Mouse (Mus musculus): ENCODE results near the gene Phlpp2. TPM values are rescaled to one million over a fixed set of nuclear protein-coding genes. Genes with fewer than 3 reads are reported as not detected.

Gene Phlpp2
- polyA plus RNA-seq, 1 experiment = 8.8 TPM

DNA sequence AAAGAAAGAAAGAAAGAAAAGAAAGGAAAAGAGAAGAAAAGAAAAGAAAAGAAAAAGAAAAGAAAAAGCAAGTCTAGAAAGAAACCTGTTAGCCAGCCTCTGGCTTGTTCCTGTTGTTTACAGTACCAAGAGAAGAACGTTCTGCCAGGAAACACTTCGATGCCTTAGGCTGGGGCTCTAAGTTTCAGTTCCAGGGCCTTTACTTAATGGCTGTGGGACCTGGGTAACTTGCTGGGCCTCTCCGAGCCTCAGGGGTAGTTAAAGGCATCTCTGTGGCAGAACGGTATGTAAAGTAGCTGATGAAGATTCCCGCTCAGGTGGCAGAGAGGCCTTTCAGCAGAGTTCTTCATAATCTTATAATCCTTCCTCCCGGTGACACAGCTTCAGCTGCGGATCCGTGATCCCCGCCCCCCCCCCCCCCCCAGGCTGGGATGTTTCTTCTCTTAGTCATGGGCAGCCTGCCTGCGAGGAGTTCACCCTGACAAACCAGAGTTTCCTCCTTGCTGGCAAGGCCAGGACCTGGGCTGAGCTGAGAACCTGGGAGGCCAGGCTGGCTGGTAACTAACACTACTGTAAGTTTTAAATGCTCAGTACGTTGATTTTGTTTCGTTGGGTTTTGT, 89.8 kb downstream of the Phlpp2 start:
- H3K27ac ChIP-seq (ENCODE audit: insufficient read depth, low read length) = peak overlapping the region; percentile 19; the same call in 1 of the 2 replicates
- H3K4me1 ChIP-seq (ENCODE audit: control insufficient read depth, insufficient read depth, low read length) = peaks cover 8% of the 10 kb centered on the region; the same call in 1 of the 2 replicates
- TF ChIP-seq POLR2A (IDR thresholded peaks at IDR 0.05; ENCODE audit: low read depth, low read length) (no peak), CTCF (IDR thresholded peaks at IDR 0.05; ENCODE audit: borderline replicate concordance, insufficient read depth, low read length) (no peak)
- H3K4me3 ChIP-seq (ENCODE audit: insufficient read depth, low read length) = no peak overlapping the region

DNA sequence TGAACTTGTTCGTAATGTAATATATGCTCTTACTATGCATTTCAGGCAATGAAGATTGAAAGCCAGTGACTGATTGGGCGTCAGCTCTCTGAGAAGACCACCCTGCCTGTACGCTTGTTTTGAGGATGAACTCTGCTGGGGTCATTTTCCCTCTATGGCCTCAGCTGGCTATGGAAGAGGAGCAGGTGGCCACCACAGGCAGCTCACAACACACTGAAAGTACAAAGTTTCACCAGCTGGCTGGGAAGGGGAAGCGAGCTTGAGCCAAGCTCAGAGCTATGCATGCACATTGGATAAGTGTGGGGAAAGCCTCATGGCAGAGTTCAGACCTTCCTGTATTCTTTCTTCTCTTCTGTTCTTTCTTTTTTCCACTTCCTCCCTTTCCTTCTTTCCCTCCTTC, 90.8 kb downstream of the Phlpp2 start:
- Histone ChIP-seq H3K4me1 (ENCODE audit: control insufficient read depth, insufficient read depth, low read length) (peaks cover 8% of the 10 kb centered on the region; the same call in 1 of the 2 replicates), H3K4me3 (ENCODE audit: insufficient read depth, low read length) (no peak overlapping the region), H3K27ac (ENCODE audit: insufficient read depth, low read length) (no peak overlapping the region)
- TF ChIP-seq POLR2A (IDR thresholded peaks at IDR 0.05; ENCODE audit: low read depth, low read length) (no peak), CTCF (IDR thresholded peaks at IDR 0.05; ENCODE audit: borderline replicate concordance, insufficient read depth, low read length) (no peak)

DNA sequence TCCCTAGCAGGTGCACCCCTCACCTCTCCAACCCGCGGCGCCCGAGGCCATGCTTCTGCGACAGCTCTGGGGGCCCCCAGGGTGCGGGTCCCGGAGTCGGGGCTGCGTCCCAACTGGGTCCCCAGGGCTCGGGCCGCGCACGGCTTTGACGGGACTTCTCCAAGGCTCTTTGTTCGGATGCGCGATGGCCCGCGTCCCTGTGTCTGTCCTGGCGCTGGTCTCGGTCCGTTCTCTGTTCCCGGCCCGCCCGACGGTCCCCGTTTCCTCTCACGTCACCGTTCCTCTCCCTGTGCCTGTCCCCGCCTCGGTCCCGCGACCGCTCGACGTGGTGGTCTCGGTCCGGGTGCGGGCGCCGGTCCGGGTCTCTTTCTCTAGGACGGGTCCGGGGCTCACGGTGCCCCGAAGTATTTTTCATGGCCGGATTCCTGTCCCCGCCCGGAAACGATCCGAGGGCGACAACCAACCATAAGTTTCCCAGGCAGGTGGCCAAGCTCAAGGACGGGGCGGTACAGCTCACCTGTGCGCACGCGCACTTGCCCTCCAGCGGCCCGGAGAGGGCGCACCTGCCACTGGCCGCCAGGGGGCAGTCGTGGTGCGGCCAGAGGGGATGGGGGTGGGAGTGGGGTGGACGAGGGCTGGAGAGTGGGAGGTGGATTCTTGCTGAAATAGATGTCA, 93.5 kb downstream of the Phlpp2 start, which contains the start of gene Marveld3:
Gene Marveld3, minus strand, starts transcription at position 511 of the 675 bp plus-strand sequence.
- Histone ChIP-seq H3K4me1 (ENCODE audit: control insufficient read depth, insufficient read depth, low read length) (peaks cover 8% of the 10 kb centered on the region; the same call in 1 of the 2 replicates), H3K27ac (ENCODE audit: insufficient read depth, low read length) (no peak within 1 kb of the TSS), H3K4me3 (ENCODE audit: insufficient read depth, low read length) (peak within 1 kb of the TSS; percentile 16)
- TF ChIP-seq CTCF (IDR thresholded peaks at IDR 0.05; ENCODE audit: borderline replicate concordance, insufficient read depth, low read length) (0 out of 2 replicates have a peak, but pooled peaks have one; percentile 21), POLR2A (IDR thresholded peaks at IDR 0.05; ENCODE audit: low read depth, low read length) (no peak)

DNA sequence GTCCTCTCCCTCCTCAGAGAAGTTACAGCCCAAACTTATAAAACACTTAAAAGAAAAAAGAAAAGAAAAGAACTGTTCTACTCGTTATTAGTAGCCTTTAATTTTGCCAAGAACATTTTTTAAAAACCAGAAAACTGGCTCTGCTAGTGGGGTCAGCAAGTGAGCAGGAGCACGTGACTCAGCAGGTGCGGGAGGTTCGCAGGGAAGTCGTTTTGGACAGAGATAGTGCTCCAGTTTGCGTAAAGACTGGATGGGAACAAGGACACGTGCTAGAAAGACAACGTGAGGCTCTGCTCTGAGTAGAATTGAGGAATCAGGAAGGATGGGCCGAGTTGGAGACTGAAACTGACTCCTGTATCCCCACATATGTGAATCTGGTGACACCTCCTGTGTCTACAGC, 94.6 kb downstream of the Phlpp2 start:
- H3K27ac ChIP-seq (ENCODE audit: insufficient read depth, low read length) = no peak overlapping the region
- H3K4me3 ChIP-seq (ENCODE audit: insufficient read depth, low read length) = no peak overlapping the region
- H3K4me1 ChIP-seq (ENCODE audit: control insufficient read depth, insufficient read depth, low read length) = 0 out of 2 replicates have a peak, but pooled peaks cover 2% of the 10 kb centered on the region
- no peak for TF ChIP-seq POLR2A (IDR thresholded peaks at IDR 0.05; ENCODE audit: low read depth, low read length)
- no peak for TF ChIP-seq CTCF (IDR thresholded peaks at IDR 0.05; ENCODE audit: borderline replicate concordance, insufficient read depth, low read length)

DNA sequence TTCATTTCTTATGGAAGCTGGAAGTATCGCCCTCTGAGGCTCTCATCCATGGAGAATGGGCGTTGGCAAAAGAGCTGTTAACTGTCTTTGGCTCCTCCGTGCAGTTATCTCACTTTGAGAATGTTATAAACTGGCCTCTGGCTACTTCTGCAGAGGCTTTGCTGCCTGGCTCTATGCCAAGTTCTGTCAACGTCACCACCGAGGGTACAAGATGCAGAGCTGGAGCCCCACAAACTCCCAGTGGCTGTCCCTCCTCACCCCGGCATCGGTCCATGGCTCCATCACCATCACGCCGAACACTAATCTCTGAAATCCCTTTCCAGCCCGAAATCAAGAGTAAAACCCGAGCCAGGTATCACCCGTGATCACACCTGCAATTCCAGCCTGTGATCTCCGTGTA, 95.1 kb downstream of the Phlpp2 start:
- H3K27ac ChIP-seq (ENCODE audit: insufficient read depth, low read length) = no peak overlapping the region

DNA sequence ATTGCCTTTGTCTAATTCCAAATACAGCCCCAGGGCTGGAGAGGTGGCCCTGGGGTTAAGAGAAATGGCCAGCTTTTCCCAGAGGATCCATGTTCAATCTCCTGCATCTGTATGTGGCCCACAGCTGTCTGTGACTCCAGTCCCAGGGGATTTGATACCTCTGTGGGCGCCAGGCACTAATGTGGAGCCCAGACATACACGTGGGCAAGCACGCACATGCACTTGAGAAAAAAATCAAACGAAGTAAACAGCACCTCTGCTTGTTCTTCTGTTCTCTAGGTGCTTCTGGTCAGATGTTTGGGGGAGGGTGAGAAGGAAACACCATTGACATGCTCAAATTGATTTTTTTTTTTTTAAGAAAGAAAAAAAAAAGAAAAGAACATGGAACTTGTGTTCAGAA, 95.8 kb downstream of the Phlpp2 start:
- no peak overlapping the region for H3K27ac ChIP-seq (ENCODE audit: insufficient read depth, low read length)
- TF ChIP-seq POLR2A (IDR thresholded peaks at IDR 0.05; ENCODE audit: low read depth, low read length) (no peak), CTCF (IDR thresholded peaks at IDR 0.05; ENCODE audit: borderline replicate concordance, insufficient read depth, low read length) (no peak)
- no peaks in the 10 kb centered on the region for H3K4me1 ChIP-seq (ENCODE audit: control insufficient read depth, insufficient read depth, low read length)
- H3K4me3 ChIP-seq (ENCODE audit: insufficient read depth, low read length) = no peak overlapping the region

More for the DNA sequence above, 95.1 kb downstream of the Phlpp2 start:
- TF ChIP-seq CTCF (IDR thresholded peaks at IDR 0.05; ENCODE audit: borderline replicate concordance, insufficient read depth, low read length) (no peak), POLR2A (IDR thresholded peaks at IDR 0.05; ENCODE audit: low read depth, low read length) (no peak)
- no peaks in the 10 kb centered on the region for H3K4me1 ChIP-seq (ENCODE audit: control insufficient read depth, insufficient read depth, low read length)
- H3K4me3 ChIP-seq (ENCODE audit: insufficient read depth, low read length) = no peak overlapping the region

DNA sequence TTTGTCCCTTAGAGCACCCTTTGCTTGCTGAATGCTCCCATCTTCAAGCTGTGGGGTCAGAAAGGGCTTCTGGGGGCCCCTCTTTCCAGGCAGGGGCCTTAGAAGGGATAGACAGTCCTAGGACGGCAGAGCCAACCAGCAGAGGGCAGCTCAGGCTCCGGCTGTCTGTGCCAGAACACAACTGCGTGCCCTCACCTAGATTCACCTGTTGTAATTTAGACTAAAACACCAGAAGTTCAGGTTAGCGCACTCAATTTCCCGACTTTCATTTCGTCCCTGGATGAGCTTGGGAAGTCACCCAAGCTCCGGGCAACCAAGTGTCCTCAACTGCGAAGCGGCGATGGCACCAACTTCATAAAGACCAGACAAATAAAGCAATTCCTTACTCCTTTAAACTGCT, 100.5 kb downstream of the Phlpp2 start:
- Histone ChIP-seq H3K4me1 (ENCODE audit: control insufficient read depth, insufficient read depth, low read length) (no peaks in the 10 kb centered on the region), H3K27ac (ENCODE audit: insufficient read depth, low read length) (no peak overlapping the region), H3K4me3 (ENCODE audit: insufficient read depth, low read length) (no peak overlapping the region)
- TF ChIP-seq CTCF (IDR thresholded peaks at IDR 0.05; ENCODE audit: borderline replicate concordance, insufficient read depth, low read length) (peak; percentile 11; the same call in 1 of the 2 replicates), POLR2A (IDR thresholded peaks at IDR 0.05; ENCODE audit: low read depth, low read length) (no peak)

DNA sequence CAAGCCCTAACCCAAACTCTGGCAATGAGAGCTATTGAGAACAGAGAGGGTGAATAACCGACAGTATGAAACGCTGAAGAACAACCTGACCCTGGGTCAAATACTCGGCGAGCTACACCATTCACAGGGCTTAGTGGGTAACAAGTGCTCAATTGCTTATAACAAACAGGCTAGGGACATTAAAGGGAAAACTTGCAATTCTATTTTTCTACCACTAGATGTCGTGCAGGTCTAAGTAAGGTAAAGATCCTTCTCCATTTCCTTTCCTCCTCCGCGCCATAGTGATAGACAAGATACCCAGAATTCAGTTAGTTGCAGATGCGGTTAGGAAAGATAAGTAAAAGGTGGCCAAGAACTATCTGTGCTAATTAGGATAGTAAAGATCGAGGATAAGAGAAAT, 102.0 kb downstream of the Phlpp2 start:
- H3K4me3 ChIP-seq (ENCODE audit: insufficient read depth, low read length) = no peak overlapping the region
- TF ChIP-seq POLR2A (IDR thresholded peaks at IDR 0.05; ENCODE audit: low read depth, low read length) = no peak
- no peak for TF ChIP-seq CTCF (IDR thresholded peaks at IDR 0.05; ENCODE audit: borderline replicate concordance, insufficient read depth, low read length)
- no peaks in the 10 kb centered on the region for H3K4me1 ChIP-seq (ENCODE audit: control insufficient read depth, insufficient read depth, low read length)

DNA sequence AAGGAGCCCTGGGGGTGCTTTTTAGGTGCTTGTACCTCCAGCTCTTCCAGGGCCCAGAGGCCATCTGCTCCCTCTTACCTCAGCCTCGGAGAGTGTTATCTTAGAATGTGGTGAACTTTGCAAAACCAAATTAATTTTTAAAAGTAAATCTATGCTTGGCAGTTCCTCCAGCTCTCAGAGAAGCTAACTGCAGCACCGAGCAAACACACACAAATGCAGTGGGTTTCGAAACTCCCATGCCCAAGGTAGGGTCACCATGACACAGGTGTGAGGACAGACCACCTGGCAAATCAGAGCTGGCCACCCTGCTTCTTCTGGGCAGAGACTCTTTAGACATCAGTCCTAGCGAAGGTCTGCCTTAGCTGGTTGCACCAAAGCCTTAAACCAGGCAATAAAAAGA, 104.6 kb downstream of the Phlpp2 start:
- Histone ChIP-seq H3K4me3 (ENCODE audit: insufficient read depth, low read length) (no peak overlapping the region), H3K4me1 (ENCODE audit: control insufficient read depth, insufficient read depth, low read length) (no peaks in the 10 kb centered on the region), H3K27ac (ENCODE audit: insufficient read depth, low read length) (no peak overlapping the region)
- no peak for TF ChIP-seq CTCF (IDR thresholded peaks at IDR 0.05; ENCODE audit: borderline replicate concordance, insufficient read depth, low read length)

More for the DNA sequence above, 102.0 kb downstream of the Phlpp2 start:
- no peak overlapping the region for H3K27ac ChIP-seq (ENCODE audit: insufficient read depth, low read length)

DNA sequence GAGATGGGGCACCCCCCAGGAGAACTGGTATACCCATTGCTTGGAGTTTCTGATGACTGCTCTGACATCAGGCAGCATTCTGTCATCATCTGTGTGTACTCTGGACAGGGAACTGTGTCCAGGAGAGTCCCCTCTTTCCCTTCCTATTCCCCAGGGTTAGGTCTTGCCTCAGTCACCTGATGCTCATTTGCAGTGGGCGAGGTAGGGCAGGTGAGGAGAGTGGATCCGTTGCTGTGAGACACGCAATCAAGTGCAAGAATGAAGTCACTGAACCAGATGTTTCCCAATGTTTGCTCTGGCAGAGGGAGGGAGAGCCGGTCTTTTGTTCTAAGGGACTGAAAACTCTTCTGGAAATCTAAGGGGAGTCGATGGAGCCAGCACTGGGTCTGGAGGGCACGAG, 111.0 kb downstream of the Phlpp2 start:
- TF ChIP-seq POLR2A (IDR thresholded peaks at IDR 0.05; ENCODE audit: low read depth, low read length) (no peak), CTCF (IDR thresholded peaks at IDR 0.05; ENCODE audit: borderline replicate concordance, insufficient read depth, low read length) (no peak)

More for the DNA sequence above, 111.0 kb downstream of the Phlpp2 start:
- no peak overlapping the region for H3K4me3 ChIP-seq (ENCODE audit: insufficient read depth, low read length)
- H3K27ac ChIP-seq (ENCODE audit: insufficient read depth, low read length) = no peak overlapping the region
- no peaks in the 10 kb centered on the region for H3K4me1 ChIP-seq (ENCODE audit: control insufficient read depth, insufficient read depth, low read length)
